Mouse (Mus musculus): ENCODE measurements around the gene Creb3.

- TF ChIP-seq CTCF (IDR thresholded peaks at IDR 0.05; ENCODE audit: low read depth) (no peak), EP300 (IDR thresholded peaks at IDR 0.05; ENCODE audit: low read depth) (no peak)
Observed at GRCm38 (mm10) chr4:43558631-43559356, 3.3 kb upstream of the Creb3 start.
